Mouse (Mus musculus): Measurements from ENCODE around the gene Creb5.
A peak's percentile ranks its signal among the peaks of the same experiment; 100 is the strongest.

Creb5 gene

DNA sequence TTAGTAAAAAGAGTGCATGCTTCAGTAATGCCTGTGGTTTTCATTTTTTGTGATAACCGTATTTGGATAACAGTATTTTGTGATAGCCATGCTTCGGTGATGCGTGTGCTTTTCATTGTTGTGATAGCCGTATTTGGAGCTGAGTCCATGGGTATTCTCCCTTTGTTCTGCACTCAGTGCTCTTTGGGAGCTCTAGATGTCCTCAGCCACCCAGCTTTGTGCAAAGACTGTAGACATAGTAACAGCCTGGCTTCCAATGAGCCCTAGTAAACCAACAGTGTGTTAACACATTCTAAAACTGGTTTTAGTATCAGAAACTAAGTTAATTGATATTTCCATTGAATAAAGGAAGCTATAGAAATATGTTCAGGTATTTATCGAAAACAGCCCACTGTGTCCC, 254.7 kb downstream of the Creb5 start:
- no peak for DNase-seq (ENCODE audit: low spot score in 2 of 2)

DNA sequence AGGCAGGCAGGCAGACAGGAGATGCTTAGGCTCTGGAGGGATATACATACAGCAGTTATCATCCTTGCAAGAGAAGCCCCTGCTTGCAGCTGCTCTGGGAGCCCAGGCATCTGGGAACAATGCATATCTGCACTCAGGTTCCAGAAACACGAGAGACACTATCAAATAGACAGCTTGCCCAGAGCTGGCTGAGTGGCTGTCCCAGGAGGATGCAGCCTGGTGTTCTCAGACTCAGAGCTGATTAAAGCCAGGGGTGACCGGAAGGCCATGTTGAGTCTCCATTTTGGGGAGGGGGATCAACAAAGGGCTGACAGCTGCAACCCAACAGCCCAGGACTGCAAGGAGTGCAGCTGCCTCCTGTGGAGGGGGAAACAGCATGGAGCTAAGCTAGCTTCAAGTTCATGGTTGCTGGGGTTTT, 258.4 kb downstream of the Creb5 start:
- no peak for DNase-seq (ENCODE audit: low spot score in 2 of 2)

- no peak for DNase-seq (ENCODE audit: low spot score in 2 of 2)
Measured at GRCm38 (mm10) chr6:53545989-53546388, 258.9 kb downstream of the Creb5 start.

- no peak for DNase-seq (ENCODE audit: low spot score in 2 of 2)
Measured at GRCm38 (mm10) chr6:53548236-53548635, 261.2 kb downstream of the Creb5 start.

DNA sequence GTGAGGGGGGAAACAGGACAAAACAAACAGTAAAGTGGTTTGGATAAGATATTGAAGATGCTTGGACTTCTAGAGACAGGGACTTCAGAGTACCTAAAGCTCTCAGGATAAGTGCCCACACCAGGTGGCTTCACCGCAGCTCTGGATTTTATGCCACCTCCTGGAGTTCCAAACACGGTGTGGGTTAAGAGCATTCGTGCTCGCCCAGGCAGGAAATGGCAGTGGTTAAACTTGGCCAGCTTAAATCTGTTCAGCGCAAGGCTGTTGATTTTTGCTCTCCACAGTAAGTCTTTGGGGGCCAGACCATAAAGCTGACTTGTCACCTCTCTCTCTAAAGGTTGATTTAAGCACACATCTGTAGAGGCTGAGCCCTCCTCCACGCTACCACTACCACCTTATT, 262.3 kb downstream of the Creb5 start:
- no peak for DNase-seq (ENCODE audit: low spot score in 2 of 2)

DNA sequence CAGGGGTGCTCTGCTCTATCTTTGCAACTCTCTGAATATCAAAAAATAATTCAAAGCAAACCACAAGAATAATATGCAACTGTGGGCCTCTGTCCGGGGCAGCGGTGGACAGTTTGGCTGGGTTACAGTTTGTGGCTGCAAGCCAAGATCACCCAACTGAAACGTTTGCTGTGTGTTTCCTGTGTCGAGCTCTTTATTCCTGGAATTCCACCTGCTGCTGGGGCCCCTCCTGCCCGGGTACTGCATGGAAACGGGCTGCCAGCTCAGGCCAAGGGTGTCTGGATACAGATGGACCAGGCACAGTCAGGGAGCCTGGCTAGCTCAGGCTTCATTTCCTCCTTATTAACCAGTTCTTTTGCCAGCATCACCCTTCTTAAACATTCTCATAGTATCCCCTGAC, 269.0 kb downstream of the Creb5 start:
- no peak for DNase-seq (ENCODE audit: low spot score in 2 of 2)

DNA sequence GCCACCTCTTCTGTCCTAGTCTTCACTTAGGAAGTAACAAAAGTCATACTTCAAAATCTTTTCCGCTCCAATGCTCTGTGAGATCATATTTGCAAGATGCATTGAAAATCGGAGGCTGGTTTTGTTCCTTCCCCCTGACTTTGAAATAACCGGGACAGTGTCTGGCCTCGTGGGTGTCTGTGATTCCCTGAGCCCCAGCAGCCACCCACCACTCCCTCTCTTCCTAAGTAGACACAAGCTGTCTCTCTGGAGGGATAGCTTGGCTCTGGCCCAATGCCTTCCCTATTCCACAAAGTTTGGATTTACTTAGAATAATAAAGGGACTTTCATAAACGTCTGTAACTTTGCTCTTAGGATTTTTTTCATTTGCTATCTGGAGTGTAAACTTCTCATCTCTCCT, 273.9 kb downstream of the Creb5 start:
- no peak for DNase-seq (ENCODE audit: low spot score in 2 of 2)

GRCm38 (mm10) chr6:53562586-53562985, 275.5 kb downstream of the Creb5 start:
- DNase-seq (ENCODE audit: low spot score in 2 of 2): no peak

- DNase-seq (ENCODE audit: low spot score in 2 of 2): no peak
Measured at GRCm38 (mm10) chr6:53563546-53564185, 276.6 kb downstream of the Creb5 start.

- no peak for DNase-seq (ENCODE audit: low spot score in 2 of 2)
Measured at GRCm38 (mm10) chr6:53569436-53569835, 282.4 kb downstream of the Creb5 start.

- DNase-seq (ENCODE audit: low spot score in 2 of 2): no peak
Measured at GRCm38 (mm10) chr6:53570906-53571305, 283.8 kb downstream of the Creb5 start.

DNA sequence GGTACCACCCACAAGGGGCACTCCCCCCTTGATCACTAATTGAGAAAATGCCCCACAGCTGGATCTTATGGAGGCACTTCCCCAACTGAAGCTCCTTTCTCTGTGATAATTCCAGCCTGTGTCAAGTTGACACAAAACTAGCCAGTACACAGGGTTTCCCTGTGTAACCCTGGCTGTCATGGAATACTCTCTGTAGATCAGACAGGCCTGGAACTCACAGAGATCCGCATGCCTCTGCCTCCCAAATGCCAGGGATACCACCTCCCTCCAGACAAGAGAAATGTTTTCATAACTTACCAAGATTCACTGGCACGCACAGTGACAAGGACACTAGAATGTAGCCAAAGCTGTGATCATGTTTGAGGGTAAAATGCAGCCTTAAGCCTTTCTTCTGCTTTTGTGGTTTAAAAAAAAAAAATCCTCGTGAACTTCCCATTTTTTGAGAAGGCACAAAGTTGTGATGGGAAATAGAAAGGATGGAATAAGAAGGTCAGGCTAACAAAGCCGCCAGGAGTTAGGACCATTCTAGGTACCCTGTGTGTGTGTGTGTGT, 284.6 kb downstream of the Creb5 start:
- DNase-seq (ENCODE audit: low spot score in 2 of 2): no peak

GRCm38 (mm10) chr6:53572456-53572855, 285.4 kb downstream of the Creb5 start:
- peak; percentile 49 to 60 for DNase-seq (ENCODE audit: low spot score in 2 of 2)

DNA sequence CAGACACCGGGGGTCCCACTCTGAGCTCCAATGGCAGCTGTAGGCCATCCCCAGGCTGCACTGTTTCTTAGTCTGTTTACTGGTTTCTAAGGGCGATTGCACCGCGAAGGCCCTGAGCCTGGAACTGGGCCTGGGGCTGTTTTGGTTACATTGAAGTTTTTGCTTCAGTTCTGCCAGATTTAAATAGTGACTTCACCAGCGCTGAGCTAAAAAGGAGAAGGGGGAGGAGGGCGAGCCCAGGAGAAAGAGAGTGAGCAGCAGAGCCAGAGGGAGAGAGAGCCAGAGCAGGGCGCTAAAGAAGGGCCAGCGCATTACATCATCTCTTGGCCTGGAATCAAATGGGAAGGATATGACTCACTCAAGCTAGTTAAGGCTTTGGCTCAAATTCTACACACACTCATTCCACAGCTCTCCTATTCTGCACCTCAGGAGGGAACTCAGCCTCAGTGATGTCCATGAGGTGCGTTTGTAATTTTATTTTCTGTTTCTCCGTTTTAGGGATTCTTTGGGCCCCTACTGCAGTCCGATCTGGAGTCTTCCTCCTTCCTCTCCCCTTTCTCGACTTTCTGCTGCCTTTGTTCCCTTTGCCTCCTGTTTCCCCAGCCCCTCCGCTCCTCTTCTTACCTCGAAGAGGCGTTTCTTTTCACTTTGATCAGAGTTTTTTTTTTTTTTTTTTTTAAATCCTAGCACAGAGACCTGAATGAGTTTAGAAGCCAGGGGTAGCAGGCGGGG, 286.1 kb downstream of the Creb5 start:
- DNase-seq (ENCODE audit: low spot score in 2 of 2): peak; percentile 95 to 97

- DNase-seq (ENCODE audit: low spot score in 2 of 2): peak in 1 of 2 experiments; percentile 41
Measured at GRCm38 (mm10) chr6:53573711-53574065, 286.6 kb downstream of the Creb5 start.

- DNase-seq (ENCODE audit: low spot score in 2 of 2): no peak
Measured at GRCm38 (mm10) chr6:53574097-53574496, 287.0 kb downstream of the Creb5 start.

- no peak for DNase-seq (ENCODE audit: low spot score in 2 of 2)
Measured at GRCm38 (mm10) chr6:53575191-53575590, 288.1 kb downstream of the Creb5 start.

DNA sequence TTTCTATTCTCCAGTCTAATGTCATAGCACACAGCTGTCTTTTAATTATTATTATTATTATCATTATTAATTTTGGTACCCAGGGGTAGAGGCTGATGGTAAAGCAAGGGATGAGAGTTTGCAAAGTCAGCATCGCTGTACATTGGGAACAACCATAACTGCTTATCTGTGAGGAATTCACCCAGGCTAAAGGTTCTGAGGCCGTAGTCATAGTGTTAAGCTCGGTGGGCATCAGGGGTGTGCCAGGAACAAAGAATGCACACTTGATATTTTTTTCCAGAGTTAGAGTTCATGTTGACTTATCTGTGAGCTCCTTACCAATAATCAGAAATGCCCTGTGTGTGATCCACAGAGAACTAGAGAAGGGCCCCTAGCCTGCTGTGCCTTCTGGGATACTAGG, 288.8 kb downstream of the Creb5 start:
- DNase-seq (ENCODE audit: low spot score in 2 of 2): no peak

DNA sequence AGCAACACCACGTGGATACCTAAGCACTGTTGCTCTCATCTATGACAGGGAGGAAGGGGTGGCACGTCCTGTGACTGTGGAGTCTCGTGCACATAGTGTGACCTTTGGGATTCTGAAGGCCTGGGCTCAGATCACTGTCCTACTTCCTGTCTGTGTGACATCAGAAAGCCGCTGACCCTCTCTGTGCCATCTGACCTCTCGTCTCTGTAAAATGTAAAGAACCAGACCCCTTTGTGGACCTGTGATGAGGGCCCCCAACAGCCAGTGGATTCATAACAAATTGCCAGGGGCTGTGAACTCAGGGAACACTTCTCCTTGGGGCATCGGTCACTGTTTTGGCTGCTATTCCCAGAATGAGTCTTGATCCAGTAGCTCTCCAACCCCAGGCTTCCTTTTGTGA, 289.8 kb downstream of the Creb5 start:
- DNase-seq (ENCODE audit: low spot score in 2 of 2): no peak

- no peak for DNase-seq (ENCODE audit: low spot score in 2 of 2)
Measured at GRCm38 (mm10) chr6:53577776-53578175, 290.7 kb downstream of the Creb5 start.

- DNase-seq (ENCODE audit: low spot score in 2 of 2): no peak
Measured at GRCm38 (mm10) chr6:53580346-53580745, 293.3 kb downstream of the Creb5 start.

- DNase-seq (ENCODE audit: low spot score in 2 of 2): no peak
Measured at GRCm38 (mm10) chr6:53583234-53583875, 296.3 kb downstream of the Creb5 start.
